Mouse (Mus musculus): ENCODE measurements around the gene Ptpro.

Gene Ptpro

DNA sequence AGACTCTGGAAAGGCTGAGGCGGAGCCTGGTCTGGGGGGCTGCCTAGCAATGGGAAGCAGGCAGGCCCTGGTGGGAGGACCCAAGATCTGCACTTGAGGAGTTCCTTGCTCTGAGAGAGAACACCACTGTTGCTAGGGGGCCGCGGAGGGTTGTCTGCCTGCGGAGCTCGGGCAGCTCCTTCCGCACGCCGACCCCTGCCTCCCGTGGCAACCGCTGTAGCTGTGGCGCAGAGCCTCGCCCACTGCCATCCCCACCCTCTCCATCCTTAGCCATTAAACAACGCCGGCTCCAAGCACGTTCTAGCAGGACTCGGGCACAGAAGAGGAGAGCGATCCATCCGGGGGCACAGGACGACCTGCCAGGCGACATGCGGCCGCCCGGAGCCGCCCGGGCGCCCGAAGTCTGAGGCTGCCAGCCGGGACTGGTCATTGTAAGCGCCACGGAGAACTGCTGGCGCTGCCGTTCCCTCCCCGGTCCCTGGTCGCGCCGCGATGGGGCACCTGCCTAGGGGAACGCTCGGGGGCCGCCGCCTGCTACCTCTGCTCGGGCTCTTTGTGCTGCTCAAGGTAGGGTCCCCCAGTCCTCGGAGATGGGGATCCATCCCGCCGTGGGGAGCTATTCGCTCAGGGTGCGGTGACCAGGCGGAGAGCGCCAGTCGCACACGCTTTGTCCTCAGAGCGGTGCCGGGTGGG lies at the start of gene Ptpro:
Gene Ptpro, plus strand, starts transcription at position 126 of the 693 bp plus-strand sequence.
- no peak for DNase-seq (ENCODE audit: low spot score in 2 of 2)

DNA sequence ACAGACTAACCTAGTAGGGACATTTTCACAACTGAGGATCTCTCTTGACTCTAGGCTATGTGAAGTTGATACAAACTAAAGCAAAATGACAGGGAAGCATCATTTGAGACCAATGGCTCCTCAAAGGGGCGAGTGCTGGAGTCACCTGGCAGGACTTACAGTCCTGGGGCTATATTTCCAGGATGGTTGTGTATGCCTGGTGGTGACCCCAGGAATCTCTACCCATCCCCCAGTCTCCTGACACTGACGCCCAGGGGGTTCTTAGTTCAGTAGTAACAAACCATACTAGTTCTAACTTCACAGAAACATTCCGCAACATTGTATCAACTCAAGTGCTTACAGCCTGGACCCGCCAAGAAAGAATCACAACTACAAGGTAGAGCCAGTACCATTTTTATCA lies 49.5 kb upstream of the Ptpro start:
- no peak for DNase-seq (ENCODE audit: low spot score in 2 of 2)

DNA sequence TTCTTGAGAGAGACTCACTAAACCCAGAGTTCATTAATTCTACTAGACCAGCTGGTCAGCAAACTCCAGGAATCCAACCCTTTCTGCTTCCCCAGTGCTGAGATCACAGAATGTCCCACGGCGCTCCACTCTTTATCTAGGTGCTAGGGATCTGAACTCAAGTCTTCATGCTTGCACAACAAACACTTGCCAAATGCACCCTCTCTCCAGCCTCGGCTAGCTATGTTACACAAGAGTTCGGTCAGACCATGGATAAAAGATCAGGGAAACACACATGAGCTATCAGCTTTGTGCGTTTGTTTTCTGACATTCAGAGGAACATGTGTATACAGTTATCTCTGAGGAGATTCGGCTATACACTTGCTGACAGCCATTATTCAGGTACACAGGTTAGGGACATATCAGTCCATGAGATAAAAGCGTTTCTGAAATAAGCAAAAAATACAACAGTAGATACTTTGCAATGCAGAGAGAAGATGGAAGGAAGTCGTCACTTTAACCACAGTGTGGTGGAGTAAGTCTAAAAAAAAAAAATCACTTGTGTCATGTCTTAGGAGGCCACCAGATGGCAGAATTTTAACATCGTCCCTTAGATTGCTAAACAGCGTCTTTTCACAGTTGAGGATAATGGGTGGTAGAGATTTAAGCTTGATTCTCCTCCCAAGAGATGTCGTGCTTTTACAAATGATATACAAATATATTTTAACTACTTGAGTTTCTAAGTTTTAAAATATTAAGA lies 46.3 kb upstream of the Ptpro start:
- no peak for DNase-seq (ENCODE audit: low spot score in 2 of 2)

DNA sequence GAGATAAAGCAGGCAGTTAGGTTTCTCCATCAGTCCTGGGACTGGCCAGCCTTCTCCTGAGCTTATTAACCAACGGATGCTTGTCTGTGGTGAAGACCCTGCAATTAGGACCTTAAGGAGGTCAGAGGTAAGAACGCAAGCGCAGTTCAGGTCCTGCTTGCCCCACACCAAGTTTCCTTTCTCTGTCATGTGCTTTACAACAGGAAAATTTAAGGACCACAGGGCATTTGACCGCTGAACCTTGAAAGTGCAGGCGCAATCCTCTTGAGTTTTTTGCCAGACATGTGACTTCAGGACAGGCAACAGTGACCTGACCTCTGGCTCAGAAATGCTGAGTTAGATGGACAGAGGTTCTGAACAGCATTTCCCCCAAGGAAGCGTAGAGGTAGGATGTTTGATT lies 45.0 kb upstream of the Ptpro start:
- no peak for DNase-seq (ENCODE audit: low spot score in 2 of 2)

DNA sequence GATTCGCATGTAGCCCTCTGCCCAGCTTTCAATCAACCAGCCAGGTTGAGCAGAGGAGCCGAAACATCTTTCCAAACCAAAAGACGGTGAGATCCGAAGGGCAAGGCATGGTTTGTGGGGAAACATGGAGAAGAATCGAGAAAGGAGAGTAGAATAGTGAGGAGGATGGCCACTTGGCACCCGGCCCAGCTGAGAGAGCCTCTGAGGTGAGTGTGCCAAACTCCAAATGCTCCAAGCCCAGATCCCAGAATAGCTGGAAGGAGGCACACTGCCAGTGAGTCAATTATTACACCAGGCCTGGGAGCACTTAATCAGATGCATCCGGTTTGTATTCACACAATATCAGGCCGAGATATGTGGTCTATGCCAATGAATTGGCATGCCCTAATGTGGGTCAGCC lies 42.1 kb upstream of the Ptpro start:
- peak in 1 of 2 experiments; percentile 37 for DNase-seq (ENCODE audit: low spot score in 2 of 2)

DNA sequence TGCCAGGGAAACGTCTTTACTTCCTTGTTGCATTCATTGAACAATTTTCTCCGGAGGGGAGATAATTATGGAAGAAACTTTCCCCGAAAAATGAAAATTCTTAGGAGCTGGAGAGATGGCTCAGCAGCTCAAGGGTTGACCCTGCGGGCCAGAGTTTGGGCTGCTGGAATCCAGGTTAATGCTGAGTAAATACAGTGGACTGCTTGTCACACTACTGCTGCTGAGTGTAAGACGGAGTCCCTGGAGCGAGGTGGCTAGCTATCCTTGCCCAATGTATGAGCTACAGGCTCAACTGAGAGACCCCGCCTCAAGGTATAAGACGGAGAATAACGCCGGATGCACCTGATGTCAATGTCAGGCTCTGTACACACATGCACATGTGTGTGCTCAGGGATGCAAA lies 41.1 kb upstream of the Ptpro start:
- DNase-seq (ENCODE audit: low spot score in 2 of 2) = no peak

DNA sequence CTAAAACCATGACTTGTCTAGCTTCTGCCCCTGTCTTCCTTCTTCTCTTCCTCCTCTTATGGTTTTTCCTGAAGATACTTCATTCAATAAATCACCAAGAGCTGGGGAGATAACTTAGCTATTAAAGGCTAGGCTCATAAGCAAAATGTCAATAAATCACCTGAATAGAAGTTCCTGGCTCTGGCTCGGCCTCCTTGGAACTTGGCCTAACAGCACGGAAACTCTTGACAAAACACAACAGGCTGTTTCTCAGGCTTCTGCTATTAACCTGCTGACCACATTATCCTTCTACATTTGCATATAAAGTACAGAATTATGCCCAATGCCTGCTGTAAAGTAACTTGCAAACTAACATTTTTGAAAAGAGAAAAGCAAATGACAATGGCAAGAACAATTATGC lies 40.7 kb upstream of the Ptpro start:
- DNase-seq (ENCODE audit: low spot score in 2 of 2) = no peak

DNA sequence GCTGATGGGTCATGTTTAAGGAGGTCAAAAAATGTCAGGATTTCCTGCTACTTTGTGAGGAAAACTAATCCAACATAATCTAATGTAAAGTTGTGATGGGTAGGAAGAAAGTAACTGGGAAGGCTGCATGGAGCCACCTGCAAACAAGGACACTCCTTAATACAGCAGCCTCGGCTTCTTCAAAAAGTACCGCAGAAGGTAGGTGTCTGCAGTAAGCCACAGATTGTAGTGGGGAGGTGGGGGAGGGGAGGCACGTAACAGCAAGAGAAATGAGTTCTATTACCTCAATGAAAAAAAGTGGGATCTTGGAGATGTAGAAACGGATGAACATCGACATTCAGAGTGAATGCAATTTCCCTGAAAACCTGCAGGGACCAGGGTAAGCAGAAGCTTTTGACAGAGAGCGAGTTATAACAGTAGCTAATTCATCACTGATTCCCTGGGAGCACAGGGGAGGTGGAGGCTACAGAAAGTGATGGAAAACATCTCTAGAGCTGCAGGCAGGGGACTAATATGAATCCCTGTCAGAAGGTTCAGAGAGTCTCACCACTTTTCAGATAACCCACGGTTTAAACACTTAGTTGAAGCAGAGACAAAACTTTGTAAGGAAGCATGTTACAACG lies 34.2 kb upstream of the Ptpro start:
- DNase-seq (ENCODE audit: low spot score in 2 of 2) = no peak

DNA sequence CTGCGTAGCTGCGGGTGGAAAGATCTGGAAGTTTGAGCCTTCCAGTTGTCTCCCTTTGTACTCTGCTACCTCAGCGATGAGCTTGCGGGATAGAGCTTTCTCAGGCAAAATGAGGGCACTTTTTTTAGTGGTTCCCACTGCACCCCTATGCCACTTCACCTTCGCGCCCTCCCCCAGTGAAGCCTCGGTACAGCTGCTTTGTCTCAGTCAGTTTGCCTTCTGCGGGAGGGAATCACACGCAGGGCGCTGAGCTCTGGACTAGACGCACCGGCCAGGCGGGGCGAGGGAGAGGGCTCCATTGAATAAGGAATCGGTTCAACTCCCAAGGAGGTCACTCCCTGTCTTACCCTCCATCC lies 746 bp downstream of the Ptpro start:
- DNase-seq (ENCODE audit: low spot score in 2 of 2) = no peak

DNA sequence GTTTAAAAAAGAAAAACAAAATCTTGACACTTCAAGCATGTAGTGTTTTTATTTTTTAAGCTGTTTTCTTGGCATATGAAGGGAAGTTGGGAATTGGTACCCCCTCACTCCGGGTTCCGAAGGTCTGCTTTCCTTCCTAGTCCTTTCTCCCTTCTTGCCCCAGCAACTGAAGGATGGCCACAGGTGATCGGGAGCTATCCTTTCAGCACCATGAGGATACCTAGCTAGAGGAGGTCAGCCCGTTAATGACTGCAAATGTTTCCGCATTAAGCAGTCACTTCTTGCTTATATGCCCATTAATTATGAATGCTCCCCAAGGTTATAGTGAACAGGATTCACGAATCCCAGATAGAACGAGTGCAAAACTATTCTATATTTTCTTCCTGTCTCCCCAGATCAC lies 1.3 kb downstream of the Ptpro start:
- no peak for DNase-seq (ENCODE audit: low spot score in 2 of 2)

DNA sequence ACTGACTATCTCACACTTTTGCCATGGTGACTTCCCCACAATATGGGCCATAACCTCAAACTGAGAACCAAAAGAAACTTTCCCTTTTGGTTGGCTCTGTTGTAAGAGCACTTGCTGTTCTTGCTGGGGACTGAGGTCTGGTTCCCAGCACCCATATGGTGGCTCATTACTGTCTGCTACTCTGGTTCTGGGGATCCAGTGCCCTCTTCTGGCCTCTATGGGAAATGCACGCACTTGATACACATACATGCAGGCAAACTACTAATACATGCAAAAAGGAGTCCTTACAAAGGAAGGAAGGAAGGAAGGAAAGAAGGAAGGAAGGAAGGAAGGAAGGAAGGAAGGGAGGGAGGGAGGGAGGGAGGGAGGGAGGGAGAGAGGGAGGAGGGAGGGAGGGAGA lies 8.9 kb downstream of the Ptpro start:
- DNase-seq (ENCODE audit: low spot score in 2 of 2) = no peak

DNA sequence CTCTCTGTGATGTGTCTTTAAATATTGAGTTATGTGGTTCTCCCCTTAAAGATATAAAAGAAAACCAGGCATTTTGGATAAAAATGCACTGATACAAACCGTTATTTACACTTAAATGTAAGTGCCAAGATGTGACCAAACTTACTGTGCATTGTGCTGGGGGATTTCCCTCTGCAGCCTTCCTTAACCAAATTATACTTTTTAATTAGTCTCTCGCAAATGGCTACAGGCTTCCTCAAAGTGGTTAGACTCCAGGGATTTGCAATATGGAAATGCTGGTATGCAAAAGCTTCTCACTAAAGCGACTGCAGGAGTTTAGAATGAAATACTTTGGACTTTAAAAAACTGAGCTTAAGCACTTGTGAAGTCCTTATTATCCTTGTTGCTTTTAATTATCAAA lies 10.0 kb downstream of the Ptpro start:
- DNase-seq (ENCODE audit: low spot score in 2 of 2) = no peak

DNA sequence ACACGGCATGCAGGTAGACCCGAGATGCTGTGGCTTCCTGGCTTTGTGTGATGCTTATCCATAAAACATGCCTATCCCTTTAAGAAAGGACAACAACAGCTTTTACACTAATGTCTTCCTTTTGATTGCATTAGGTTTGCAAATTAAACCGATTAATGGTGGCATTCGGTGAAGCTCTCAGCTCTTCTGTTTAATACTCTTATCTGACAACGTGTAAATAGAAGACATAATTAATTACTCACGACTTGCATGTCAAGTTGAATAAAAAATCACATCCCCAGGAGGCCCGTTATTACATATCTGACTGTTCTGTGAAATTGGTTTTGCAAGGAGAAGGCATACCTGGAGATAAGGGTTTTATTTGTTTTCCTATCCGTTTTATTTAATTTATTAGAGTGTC lies 15.9 kb downstream of the Ptpro start:
- no peak for DNase-seq (ENCODE audit: low spot score in 2 of 2)

DNA sequence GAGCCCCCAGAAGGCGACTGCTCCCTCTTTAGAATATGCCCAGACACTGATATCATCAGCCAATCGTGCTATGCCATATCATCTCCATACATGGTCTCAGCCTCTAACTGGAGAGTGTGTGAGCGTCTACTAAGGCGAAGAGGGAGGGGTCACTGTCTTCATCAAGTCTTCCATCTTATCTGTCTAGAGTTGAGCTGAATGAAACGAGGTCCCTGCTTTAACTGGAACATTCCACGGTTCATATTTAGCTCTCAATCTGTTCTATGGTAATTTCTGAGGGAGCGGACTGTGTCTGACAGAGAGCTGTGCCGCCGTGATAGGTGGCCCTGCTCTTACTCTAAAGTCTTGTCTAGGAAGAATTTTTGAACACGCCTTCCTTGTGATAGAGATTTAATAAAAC lies 16.5 kb downstream of the Ptpro start:
- DNase-seq (ENCODE audit: low spot score in 2 of 2) = no peak

DNA sequence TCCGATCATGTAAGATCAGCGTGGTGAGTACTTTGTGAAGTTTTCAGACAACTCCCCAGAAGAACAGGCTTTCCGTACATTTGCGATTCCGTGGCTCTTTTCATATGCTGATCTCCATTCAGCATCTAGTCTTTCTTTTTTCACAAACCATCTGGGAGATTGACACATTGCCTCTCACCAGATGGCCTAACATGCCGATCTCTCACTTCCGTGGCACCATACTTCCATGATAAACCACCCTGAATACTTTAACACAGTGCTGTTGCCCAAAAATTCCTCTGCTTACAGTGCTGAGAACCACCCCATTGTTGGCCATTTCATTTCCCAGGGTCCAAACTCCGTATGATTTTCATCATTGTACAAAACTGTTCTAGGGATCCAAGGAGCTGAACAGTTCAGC lies 20.4 kb downstream of the Ptpro start:
- no peak for DNase-seq (ENCODE audit: low spot score in 2 of 2)

DNA sequence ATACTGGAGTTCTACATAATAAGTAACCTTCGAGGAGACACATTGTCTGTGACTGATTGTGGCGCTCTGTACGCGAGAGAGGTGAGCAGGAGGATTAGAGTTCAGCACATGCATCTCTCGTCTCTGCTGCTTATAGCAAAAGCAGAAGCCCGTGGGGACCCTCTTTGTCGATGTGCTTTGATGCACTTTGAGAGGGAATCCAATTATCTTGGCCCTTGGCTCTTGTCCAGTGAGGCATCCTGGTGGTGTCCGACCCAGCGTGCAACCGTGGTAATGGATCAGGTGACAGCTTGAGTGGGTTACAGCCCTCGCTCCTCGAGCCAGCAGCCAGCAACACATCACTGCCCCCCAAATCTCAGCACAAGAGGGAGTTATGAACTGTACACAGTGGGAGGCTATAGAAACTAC lies 25.5 kb downstream of the Ptpro start:
- DNase-seq (ENCODE audit: low spot score in 2 of 2) = no peak

DNA sequence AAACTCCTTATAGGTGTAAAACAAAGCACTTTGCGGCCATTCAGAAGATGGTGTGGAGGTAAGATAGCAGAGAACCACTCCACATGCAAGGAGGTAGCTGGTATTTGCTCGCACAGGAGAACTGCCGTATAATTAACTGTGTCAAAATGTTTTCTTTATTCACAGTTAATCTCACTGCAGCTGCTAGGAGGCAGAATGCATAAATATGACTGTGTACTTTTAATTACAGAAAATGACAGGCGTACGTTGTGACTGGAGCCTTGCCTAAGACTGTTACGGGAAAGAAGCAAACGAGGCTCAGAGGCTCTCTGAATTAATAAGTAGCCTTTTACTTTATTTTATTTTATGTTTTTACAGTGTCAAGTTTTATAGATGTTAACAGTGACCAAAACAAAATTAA lies 27.5 kb downstream of the Ptpro start:
- no peak for DNase-seq (ENCODE audit: low spot score in 2 of 2)

DNA sequence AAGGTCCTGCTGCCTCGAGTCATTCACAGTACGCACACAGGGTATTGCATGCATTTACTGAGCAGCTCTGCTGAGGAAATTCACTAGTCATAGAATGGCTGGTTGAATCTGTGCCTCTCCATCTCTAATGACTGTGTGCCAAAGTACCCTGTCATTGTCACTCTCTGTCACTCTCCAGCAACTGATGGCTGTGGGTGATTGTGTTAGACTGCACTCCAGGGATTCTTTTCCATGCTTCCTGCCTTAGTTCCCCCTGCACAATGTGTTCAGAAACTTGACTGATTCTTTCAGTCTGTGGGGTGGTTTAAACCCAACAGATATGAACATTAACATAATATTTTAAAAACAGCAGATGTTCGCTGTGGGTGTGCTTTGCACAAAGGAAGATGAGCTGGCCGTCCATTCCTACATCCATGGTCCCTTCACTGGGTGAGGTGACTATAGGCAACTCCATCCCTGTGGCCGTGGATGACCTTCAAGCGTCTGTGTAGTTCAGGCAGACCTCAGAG lies 29.5 kb downstream of the Ptpro start:
- no peak for DNase-seq (ENCODE audit: low spot score in 2 of 2)

DNA sequence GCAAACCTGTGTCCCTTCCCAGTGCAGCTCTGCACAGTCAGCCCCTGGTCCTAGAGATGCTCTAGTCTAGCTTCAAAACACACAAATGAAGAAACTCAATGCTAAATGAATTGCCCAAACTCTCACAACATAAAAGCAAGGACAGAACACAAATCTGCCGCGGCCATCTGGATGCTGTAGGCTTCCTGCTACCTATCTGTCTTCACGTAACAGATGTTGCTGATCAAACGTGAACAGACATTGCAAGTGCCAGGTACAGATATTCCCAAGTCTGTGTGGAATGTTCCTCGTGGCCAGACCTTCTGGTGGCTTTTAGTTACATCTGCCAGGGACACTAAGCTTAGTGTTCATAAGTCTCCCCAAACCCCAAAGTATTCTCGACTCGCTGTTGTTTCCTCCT lies 29.9 kb downstream of the Ptpro start:
- no peak for DNase-seq (ENCODE audit: low spot score in 2 of 2)

DNA sequence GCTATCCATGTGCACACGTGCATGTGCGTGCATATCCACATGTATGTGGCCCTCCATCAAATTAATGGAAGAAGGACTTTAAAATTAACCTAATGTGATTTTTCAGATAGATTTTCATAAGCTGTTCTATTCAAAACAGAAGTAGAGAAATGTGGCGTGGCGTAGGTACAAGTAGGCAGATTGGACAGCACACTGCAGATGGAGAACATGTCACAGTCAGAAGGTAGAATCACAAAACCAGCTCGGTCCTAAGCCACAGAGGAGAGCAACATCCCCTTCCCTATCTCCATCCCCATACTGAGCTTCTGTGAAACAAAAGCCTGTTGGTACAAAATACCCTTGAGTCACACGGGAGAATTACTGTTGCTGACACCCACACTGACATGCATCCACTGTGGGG lies 34.3 kb downstream of the Ptpro start:
- no peak for DNase-seq (ENCODE audit: low spot score in 2 of 2)

DNA sequence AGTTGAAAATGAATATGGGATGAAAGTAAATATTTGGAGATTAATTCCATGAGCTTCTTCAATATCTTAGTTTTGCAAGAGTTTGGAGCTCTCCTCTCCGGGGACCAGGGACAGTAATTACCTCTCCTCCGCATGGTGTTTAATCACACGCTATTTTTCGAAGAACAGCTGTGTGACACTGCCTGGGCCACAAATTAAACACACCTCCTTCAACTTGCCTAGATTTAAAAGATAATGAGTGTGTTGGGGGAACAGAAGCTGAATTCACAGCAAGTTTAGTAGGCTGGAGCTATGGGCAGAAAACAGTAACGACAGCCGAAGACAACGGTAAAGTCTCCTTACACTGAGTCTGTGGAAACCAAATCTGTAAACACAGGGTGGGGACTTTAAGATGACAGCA lies 35.7 kb downstream of the Ptpro start:
- no peak for DNase-seq (ENCODE audit: low spot score in 2 of 2)

DNA sequence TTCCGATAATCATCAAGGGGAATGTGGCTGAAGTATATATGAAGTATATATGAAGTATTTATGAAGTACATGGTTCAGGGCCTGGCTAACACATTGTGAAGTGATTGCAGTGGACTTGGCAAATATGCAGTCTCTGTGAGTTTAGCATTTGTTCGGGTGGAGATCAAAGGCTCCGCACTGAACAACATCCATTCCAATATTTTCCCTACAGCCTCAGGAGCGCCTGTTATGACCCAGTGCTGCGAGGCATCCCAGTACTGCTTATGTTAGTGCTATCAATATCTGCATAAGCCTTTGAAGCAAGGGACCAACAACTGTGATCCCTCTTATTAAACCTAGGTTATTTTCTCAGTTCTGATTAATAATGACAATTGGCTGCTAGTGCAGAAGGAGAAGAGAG lies 36.1 kb downstream of the Ptpro start:
- no peak for DNase-seq (ENCODE audit: low spot score in 2 of 2)

DNA sequence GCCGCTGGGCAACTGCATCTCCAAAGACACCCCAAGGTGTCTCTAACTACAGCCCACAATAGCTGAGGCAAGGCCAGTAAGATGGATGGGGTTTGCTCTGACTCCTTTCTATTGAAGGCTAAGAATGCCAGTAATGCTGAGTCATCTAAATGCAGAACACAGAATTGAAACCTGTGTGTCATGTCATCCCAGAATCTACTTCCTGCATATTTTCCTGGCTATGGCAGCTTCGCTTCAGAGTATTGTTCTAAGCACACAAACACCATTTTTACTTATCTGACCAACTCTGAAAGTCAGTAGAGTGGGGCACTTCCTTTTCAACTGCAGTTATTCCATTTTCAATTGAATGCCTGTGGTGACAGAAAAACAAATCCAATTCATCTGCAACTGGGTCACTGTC lies 40.3 kb downstream of the Ptpro start:
- no peak for DNase-seq (ENCODE audit: low spot score in 2 of 2)
